Mouse (Mus musculus) MEL (cell line): ENCODE measurements around the gene Nsrp1. TPM values are rescaled to one million over a fixed set of nuclear protein-coding genes. Genes with fewer than 3 reads are reported as not detected.

ENCODE experiments used
- DNase-seq: peaks from one replicate; pipeline ENCODE4 v3.0.0; 2011; ENCODE audit warnings: low read depth, low spot score
- H3K27ac ChIP-seq: 2 replicates; pipeline ENCODE4 v1.5.1; 2012; ENCODE audit warnings: low read depth, mild to moderate bottlenecking, control low read depth, low read length, moderate library complexity; ENCODE audit not compliant: control insufficient read depth
- H3K27me3 ChIP-seq, 2 experiments: fragments of 150-350 bp in 1 of 2; sonication (generic) in 1 of 2; 2 replicates each; pipeline ENCODE4 v1.6.1; 2012; ENCODE audit warnings: low read length in 2 of 2, mild to moderate bottlenecking in 2 of 2, improper control_type of control experiment in 1 of 2, moderate library complexity in 1 of 2; ENCODE audit not compliant: insufficient read depth in 2 of 2, control insufficient read depth in 1 of 2
- H3K36me3 ChIP-seq, 2 experiments: 2 replicates each; pipeline ENCODE4 v1.6.1; 2012 to 2014; ENCODE audit warnings: low read length in 2 of 2, improper control_type of control experiment in 1 of 2, inconsistent platforms in 1 of 2, mild to moderate bottlenecking in 1 of 2; ENCODE audit not compliant: insufficient read depth in 2 of 2, control insufficient read depth in 1 of 2
- H3K4me1 ChIP-seq, 2 experiments: fragments of 150-350 bp in 1 of 2; sonication (generic) in 1 of 2; 2 replicates each; pipeline ENCODE4 v1.6.1; 2012; ENCODE audit warnings: low read length in 2 of 2, improper control_type of control experiment in 1 of 2, mild to moderate bottlenecking in 1 of 2; ENCODE audit not compliant: insufficient read depth in 2 of 2, control insufficient read depth in 1 of 2
- H3K4me3 ChIP-seq, 2 experiments: fragments of 150-350 bp in 1 of 2; sonication (generic) in 1 of 2; 2 replicates each; pipeline ENCODE4 v1.5.1; 2012; ENCODE audit warnings: low read depth in 2 of 2, low read length in 2 of 2, mild to moderate bottlenecking in 2 of 2, moderate library complexity in 2 of 2, control low read depth in 1 of 2, improper control_type of control experiment in 1 of 2; ENCODE audit not compliant: control insufficient read depth in 1 of 2, insufficient read depth in 1 of 2
- H3K79me2 ChIP-seq: 2 replicates; pipeline ENCODE4 v1.6.1; 2012; ENCODE audit warnings: mild to moderate bottlenecking, low read length, moderate library complexity; ENCODE audit not compliant: control insufficient read depth, poor library complexity, insufficient read depth
- H3K9ac ChIP-seq: 2 replicates; pipeline ENCODE4 v1.6.1; 2012; ENCODE audit warnings: low read depth, mild to moderate bottlenecking, control low read depth, low read length, moderate library complexity; ENCODE audit not compliant: control insufficient read depth, poor library complexity, severe bottlenecking
- H3K9me3 ChIP-seq: fragments of 150-350 bp; sonication (generic); replicated peaks from 2 replicates; pipeline ENCODE4 v1.6.1; 2012; ENCODE audit warnings: mild to moderate bottlenecking, low read length, improper control_type of control experiment, moderate library complexity; ENCODE audit not compliant: insufficient read depth
- BHLHE40 ChIP-seq: IDR thresholded peaks from 2 replicates; pipeline ENCODE4 v1.6.1; 2012; ENCODE audit warnings: low read depth, mild to moderate bottlenecking, inconsistent platforms, low read length, improper control_type of control experiment, borderline replicate concordance
- CHD1 ChIP-seq: IDR thresholded peaks from 2 replicates; pipeline ENCODE4 v1.6.1; 2012; ENCODE audit warnings: low read depth, mild to moderate bottlenecking, inconsistent platforms, low read length, improper control_type of control experiment
- CHD2 ChIP-seq: IDR thresholded peaks from 2 replicates; pipeline ENCODE4 v1.6.1; 2011; ENCODE audit warnings: low read length, improper control_type of control experiment
- CTCF ChIP-seq, 3 experiments: IDR thresholded peaks in 2 of 3; conservative IDR thresholded peaks in 1 of 3; 2 replicates each; pipeline ENCODE4 v1.5.1; 2011 to 2012; ENCODE audit warnings: low read length in 3 of 3, low read depth in 2 of 3, mild to moderate bottlenecking in 2 of 3, improper control_type of control experiment in 1 of 3, inconsistent platforms in 1 of 3, mixed read lengths in 1 of 3, moderate library complexity in 1 of 3; ENCODE audit not compliant: control insufficient read depth in 1 of 3, insufficient read depth in 1 of 3, poor library complexity in 1 of 3, severe bottlenecking in 1 of 3
- E2F4 ChIP-seq: IDR thresholded peaks from 2 replicates; pipeline ENCODE4 v1.6.1; 2011; ENCODE audit warnings: low read depth, low read length, improper control_type of control experiment, borderline replicate concordance
- ELF1 ChIP-seq: IDR thresholded peaks from 2 replicates; pipeline ENCODE4 v1.6.1; 2014; ENCODE audit warnings: low read depth, mild to moderate bottlenecking, inconsistent platforms, low read length, improper control_type of control experiment, moderate library complexity
- JUND ChIP-seq: IDR thresholded peaks from 2 replicates; pipeline ENCODE4 v1.6.1; 2011; ENCODE audit warnings: low read depth, mild to moderate bottlenecking, improper control_type of control experiment, low read length
- MAFK ChIP-seq: IDR thresholded peaks from 2 replicates; pipeline ENCODE4 v1.6.1; 2011; ENCODE audit warnings: low read depth, mild to moderate bottlenecking, low read length, improper control_type of control experiment, borderline replicate concordance
- MYB ChIP-seq: IDR thresholded peaks from 2 replicates; pipeline ENCODE4 v1.6.1; 2011; ENCODE audit warnings: mild to moderate bottlenecking, low read depth, low read length, improper control_type of control experiment
- MYC ChIP-seq: IDR thresholded peaks from 2 replicates; pipeline ENCODE4 v1.6.1; 2011; ENCODE audit warnings: low read depth, mild to moderate bottlenecking, low read length, improper control_type of control experiment, moderate library complexity
- POLR2A ChIP-seq, 2 experiments: IDR thresholded peaks; 2 replicates each; pipeline ENCODE4 v1.6.1; 2011 to 2012; ENCODE audit warnings: low read length in 2 of 2, mild to moderate bottlenecking in 2 of 2, control low read depth in 1 of 2, improper control_type of control experiment in 1 of 2, low read depth in 1 of 2, moderate library complexity in 1 of 2; ENCODE audit not compliant: control insufficient read depth in 1 of 2, insufficient read depth in 1 of 2, poor library complexity in 1 of 2
- SMC3 ChIP-seq: IDR thresholded peaks from 2 replicates; pipeline ENCODE4 v1.6.1; 2011; ENCODE audit warnings: low read depth, low read length, improper control_type of control experiment
- TAL1 ChIP-seq: IDR thresholded peaks from 2 replicates; pipeline ENCODE4 v1.6.1; 2012; ENCODE audit warnings: mild to moderate bottlenecking, inconsistent platforms, low read length, moderate library complexity, mixed read lengths
- TCF12 ChIP-seq: IDR thresholded peaks from 2 replicates; pipeline ENCODE4 v1.6.1; 2014; ENCODE audit warnings: low read depth, mild to moderate bottlenecking, inconsistent platforms, low read length, improper control_type of control experiment, moderate library complexity
- USF1 ChIP-seq: IDR thresholded peaks from 2 replicates; pipeline ENCODE4 v1.6.1; 2014; ENCODE audit warnings: low read depth, mild to moderate bottlenecking, inconsistent platforms, low read length, improper control_type of control experiment, moderate library complexity
- USF2 ChIP-seq, 2 experiments: IDR thresholded peaks; 2 replicates each; pipeline ENCODE4 v1.6.1; 2011 to 2012; ENCODE audit warnings: improper control_type of control experiment in 2 of 2, low read length in 2 of 2, borderline replicate concordance in 1 of 2, inconsistent platforms in 1 of 2, low read depth in 1 of 2, mild to moderate bottlenecking in 1 of 2; ENCODE audit not compliant: insufficient read depth in 1 of 2
- ZC3H11A ChIP-seq: IDR thresholded peaks from 2 replicates; pipeline ENCODE4 v1.6.1; 2012; ENCODE audit warnings: low read depth, mild to moderate bottlenecking, inconsistent platforms, low read length, improper control_type of control experiment
- ZKSCAN1 ChIP-seq: IDR thresholded peaks from 2 replicates; pipeline ENCODE4 v1.6.1; 2012; ENCODE audit warnings: low read depth, mild to moderate bottlenecking, inconsistent platforms, low read length, improper control_type of control experiment, moderate library complexity
- ZMIZ1 ChIP-seq: IDR thresholded peaks from 2 replicates; pipeline ENCODE4 v1.6.1; 2012; ENCODE audit warnings: low read depth, mild to moderate bottlenecking, inconsistent platforms, low read length, improper control_type of control experiment, moderate library complexity
- polyA plus RNA-seq, 2 experiments: library from polyadenylated mRNA; stranded (reverse) in 1 of 2; unstranded in 1 of 2; fragments of >175 nt in 1 of 2; fragments of >200 nt in 1 of 2; gene quantifications; 2 replicates each; pipeline versions ENCODE4 v1.2.1 to v1.2.4; 2012; ENCODE audit warnings: low replicate concordance in 2 of 2, low read depth in 1 of 2; ENCODE audit not compliant: insufficient read length in 2 of 2, insufficient read depth in 1 of 2, missing spikeins in 1 of 2
- total RNA-seq: library from RNA; depleted of rRNA; stranded (reverse); fragments of 300-350 nt; gene quantifications from 2 replicates; pipeline ENCODE4 v1.2.3, GENCODE M21; 2012

The Nsrp1 gene
- total and polyA plus RNA-seq, 3 experiments: 21.0 to 140 (median 21.6) TPM

DNA sequence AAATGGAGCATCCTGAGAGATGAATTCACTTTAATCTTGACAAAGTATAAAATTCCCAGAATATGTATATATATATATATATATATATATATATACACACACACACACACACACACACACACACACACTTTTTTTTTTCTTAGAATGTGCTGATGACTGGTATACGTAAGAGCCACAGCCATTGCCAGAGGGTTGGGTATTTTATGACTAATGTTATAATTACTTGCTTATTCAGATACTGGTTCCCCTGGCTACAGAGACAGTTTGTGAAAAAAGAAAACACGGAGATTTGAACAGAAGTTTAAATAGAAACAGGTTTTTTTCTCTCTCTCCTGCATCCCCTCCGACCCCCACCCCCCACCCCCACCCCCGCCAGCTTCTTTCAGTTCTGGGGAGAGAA is 72.4 kb downstream of the Nsrp1 start:
- Histone ChIP-seq H3K79me2 (no peaks in the 10 kb centered on the region), H3K4me1 (peaks cover 0 to 8% of the 10 kb centered on the region in 2 experiments; a peak in 2 of 4 replicates), H3K27me3 (peaks cover 10 to 17% of the 10 kb centered on the region in 2 experiments), H3K36me3 (peaks cover 0 to 4% of the 10 kb centered on the region in 2 experiments; a peak in 1 of 4 replicates), H3K9me3 (no peaks in the 10 kb centered on the region), H3K27ac (no peak overlapping the region), H3K4me3 (no peak overlapping the region), H3K9ac (no peak overlapping the region)
- no peak for DNase-seq
- TF ChIP-seq BHLHE40 (no peak), USF2 (IDR thresholded peaks at IDR 0.05; ENCODE audit: borderline replicate concordance in 1 of 2, insufficient read depth in 1 of 2, low read depth in 1 of 2, low read length in 2 of 2) (no peak), TCF12 (no peak), ZC3H11A (no peak), POLR2A (IDR thresholded peaks at IDR 0.05; ENCODE audit: control insufficient read depth in 1 of 2, insufficient read depth in 1 of 2, low read depth in 1 of 2, low read length in 2 of 2, poor library complexity in 1 of 2) (no peak), CHD2 (no peak), MYB (no peak), ZKSCAN1 (no peak), ZMIZ1 (no peak), ELF1 (no peak), MAFK (no peak), SMC3 (no peak), TAL1 (no peak), E2F4 (no peak), CHD1 (no peak)

DNA sequence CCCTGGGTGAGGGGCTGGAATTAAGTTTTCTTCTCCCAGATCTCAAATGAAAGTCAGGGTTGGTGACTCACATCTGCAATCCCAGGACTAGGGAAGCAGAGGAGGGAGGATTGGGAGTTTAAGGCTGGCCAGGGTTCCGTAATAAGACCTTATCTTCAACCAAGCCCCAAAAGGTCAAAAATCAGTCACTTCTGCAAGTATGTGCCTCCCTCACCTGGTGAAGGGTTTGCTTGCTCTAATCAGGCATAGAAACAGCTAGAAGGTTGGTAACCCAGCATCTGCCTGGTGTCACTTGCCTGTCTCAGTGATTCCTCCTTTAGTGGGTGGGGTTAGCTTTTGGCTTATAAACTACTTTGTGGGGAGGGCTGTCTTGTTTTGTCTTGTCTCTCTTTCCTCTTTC is 75.9 kb downstream of the Nsrp1 start:
- Histone ChIP-seq H3K4me1 (peaks cover 0 to 13% of the 10 kb centered on the region in 2 experiments; a peak in 2 of 4 replicates), H3K27ac (no peak overlapping the region), H3K36me3 (peaks cover 0 to 7% of the 10 kb centered on the region in 2 experiments; a peak in 2 of 4 replicates), H3K9me3 (no peaks in the 10 kb centered on the region), H3K9ac (no peak overlapping the region), H3K4me3 (no peak overlapping the region), H3K79me2 (no peaks in the 10 kb centered on the region), H3K27me3 (peaks cover 7 to 11% of the 10 kb centered on the region in 2 experiments)
- peak; percentile 27 for DNase-seq
- TF ChIP-seq SMC3 (no peak), CTCF (IDR thresholded peaks at IDR 0.05 in 2 of 3, conservative IDR thresholded peaks at IDR 0.05 in 1 of 3; ENCODE audit: control insufficient read depth in 1 of 3, insufficient read depth in 1 of 3, low read depth in 2 of 3, low read length in 3 of 3, poor library complexity in 1 of 3, severe bottlenecking in 1 of 3) (no peak), USF1 (no peak), BHLHE40 (no peak), ELF1 (no peak), MYB (no peak), JUND (no peak), MYC (no peak)
